Comparison of ENCODE assay signal across 15 mouse cellular contexts in genomic region chr3:34643536-34644115, GRCm38 (mm10). TPM values are rescaled to one million over a fixed set of nuclear protein-coding genes. Genes with fewer than 3 reads are reported as not detected.
DNase-seq lines count a peak whose midpoint lies in the region; ATAC-seq and TF ChIP-seq lines count a peak whose summit lies in the region.
"Had no signal": no experiment of that assay in that cellular context is flagged by ENCODE, and none has a peak within 500 bp of the region (broad histone marks: within the 10 kb centered on the region; RNA-seq: fewer than 3 reads in every experiment).

No protein-coding gene starts in this region.

- H3K4me2 ChIP-seq in forebrain, embryonic 13.5 days: peak overlapping the region; percentile 87
- H3K4me2 ChIP-seq in neural tube, embryonic 12.5 days (replicated peaks): peak overlapping the region; percentile 40
- no peak overlapping the region for H3K4me2 ChIP-seq in kidney, embryonic 14.5 days (replicated peaks; ENCODE audit: low read depth, low read length)

- no peak for TF ChIP-seq POLR2A in thymus, adult 2 months (IDR thresholded peaks at IDR 0.05; ENCODE audit: control insufficient read depth, extremely low read depth, insufficient read depth, low read length, poor library complexity)

- peak overlapping the region; percentile 95 for H3K27ac ChIP-seq in forebrain, embryonic 13.5 days
- no peak overlapping the region for H3K27ac ChIP-seq in limb, embryonic 10.5 days
- no peak overlapping the region for H3K27ac ChIP-seq in neural tube, embryonic 12.5 days
- H3K27ac ChIP-seq in kidney, embryonic 14.5 days (ENCODE audit: low read depth, low read length): no peak overlapping the region
- no peak overlapping the region for H3K27ac ChIP-seq in thymus, adult 2 months (ENCODE audit: control insufficient read depth, insufficient read depth, low read length)

- H3K9me3 ChIP-seq in forebrain, embryonic 13.5 days (replicated peaks): no peaks in the 10 kb centered on the region
- no peaks in the 10 kb centered on the region for H3K9me3 ChIP-seq in limb, embryonic 10.5 days (replicated peaks)
- H3K9me3 ChIP-seq in neural tube, embryonic 12.5 days: no peaks in the 10 kb centered on the region
- H3K9me3 ChIP-seq in kidney, embryonic 14.5 days (ENCODE audit: control insufficient read depth, low read length): no peaks in the 10 kb centered on the region

- H3K36me3 ChIP-seq in forebrain, embryonic 13.5 days (ENCODE audit: poor library complexity, severe bottlenecking): no peaks in the 10 kb centered on the region
- H3K36me3 ChIP-seq in limb, embryonic 10.5 days: no peaks in the 10 kb centered on the region
- H3K36me3 ChIP-seq in neural tube, embryonic 12.5 days: no peaks in the 10 kb centered on the region
- no peaks in the 10 kb centered on the region for H3K36me3 ChIP-seq in kidney, embryonic 14.5 days (ENCODE audit: control insufficient read depth, insufficient read depth, low read length)
- H3K36me3 ChIP-seq in thymus, adult 2 months (ENCODE audit: control insufficient read depth, insufficient read depth, low read length): no peaks in the 10 kb centered on the region

- TF ChIP-seq CTCF in thymus, adult 2 months (IDR thresholded peaks at IDR 0.05; ENCODE audit: borderline replicate concordance, control insufficient read depth, extremely low read depth, insufficient read depth, low read length, poor library complexity): no peak

- H3K4me3 ChIP-seq in forebrain, embryonic 13.5 days: peak overlapping the region; percentile 49
- H3K4me3 ChIP-seq in limb, embryonic 10.5 days: no peak overlapping the region
- no peak overlapping the region for H3K4me3 ChIP-seq in neural tube, embryonic 12.5 days
- no peak overlapping the region for H3K4me3 ChIP-seq in kidney, embryonic 14.5 days (ENCODE audit: low read length)
- no peak overlapping the region for H3K4me3 ChIP-seq in thymus, adult 2 months (ENCODE audit: control insufficient read depth, insufficient read depth, low read length)

- H3K4me1 ChIP-seq in forebrain, embryonic 13.5 days: peaks cover 89% of the 10 kb centered on the region
- peaks cover 19% of the 10 kb centered on the region for H3K4me1 ChIP-seq in limb, embryonic 10.5 days
- H3K4me1 ChIP-seq in neural tube, embryonic 12.5 days: peaks cover 43% of the 10 kb centered on the region
- no peaks in the 10 kb centered on the region for H3K4me1 ChIP-seq in kidney, embryonic 14.5 days (ENCODE audit: control insufficient read depth, insufficient read depth, low read length)
- no peaks in the 10 kb centered on the region for H3K4me1 ChIP-seq in thymus, adult 2 months (replicated peaks; ENCODE audit: control insufficient read depth, insufficient read depth, low read length)

- peak; percentile 55 for DNase-seq in embryo, embryonic 10.5 days (ENCODE audit: low spot score)
- peak; percentile 41 for DNase-seq in limb, embryonic 10.5 days (ENCODE audit: low spot score)
- no peak for DNase-seq in thymus, adult 2 months
- no peak for DNase-seq in layer of hippocampus, adult 18-20 months (ENCODE audit: low spot score in 2 of 2)
- DNase-seq: gastrocnemius, postnatal 25 days; kidney, postnatal 14 days; layer of hippocampus, postnatal 36 days; lung, postnatal 14 days had no signal

- H3K27me3 ChIP-seq in forebrain, embryonic 13.5 days: no peaks in the 10 kb centered on the region
- peaks cover 99% of the 10 kb centered on the region for H3K27me3 ChIP-seq in limb, embryonic 10.5 days (ENCODE audit: low read depth, poor library complexity, severe bottlenecking)
- H3K27me3 ChIP-seq in neural tube, embryonic 12.5 days (replicated peaks): peaks cover 28% of the 10 kb centered on the region
- H3K27me3 ChIP-seq in kidney, embryonic 14.5 days (ENCODE audit: control insufficient read depth, insufficient read depth, low read length): peaks cover 94% of the 10 kb centered on the region
- H3K27me3 ChIP-seq in thymus, adult 2 months (ENCODE audit: control insufficient read depth, insufficient read depth, low read length): peaks cover 9% of the 10 kb centered on the region; the same call in 1 of the 2 replicates

- WGBS in forebrain, embryonic 13.5 days: 5% methylated on average over 15 of the region's 15 CpGs
- WGBS in limb, embryonic 10.5 days: 2% methylated on average over 15 of the region's 15 CpGs
- 11% methylated on average over 15 of the region's 15 CpGs for WGBS in neural tube, embryonic 12.5 days
- 7% methylated on average over 15 of the region's 15 CpGs for WGBS in kidney, embryonic 14.5 days
- WGBS in thymus, adult 2 months: 9% methylated on average over 15 of the region's 15 CpGs

- no peak for ATAC-seq in forebrain, embryonic 13.5 days
- no peak for ATAC-seq in neural tube, embryonic 12.5 days (ENCODE audit: low FRiP score, low read depth)
- ATAC-seq in kidney, embryonic 14.5 days (ENCODE audit: low FRiP score, low TSS enrichment): no peak
- no peak for ATAC-seq in erythroid progenitor cell, adult 5-6 weeks (replicated peaks; ENCODE audit: low FRiP score, poor library complexity, severe bottlenecking)
- ATAC-seq: Patski had no signal

- peak overlapping the region; percentile 84 for H3K9ac ChIP-seq in forebrain, embryonic 13.5 days
- H3K9ac ChIP-seq in neural tube, embryonic 12.5 days: no peak overlapping the region
- no peak overlapping the region for H3K9ac ChIP-seq in kidney, embryonic 14.5 days (ENCODE audit: low read depth, low read length)

RNA-seq across cellular contexts. Expression of gene Sox2, which starts 6.6 kb away (rescaled TPM):
- 41.3 and 48.4 TPM in 2 replicates for polyA plus RNA-seq in forebrain, embryonic 13.5 days (2015; fragmentation: Nextera tagmentation; extraction: Ambion mirVana)
- 0.09 and 0.20 TPM in 2 replicates for polyA plus RNA-seq in limb, embryonic 10.5 days (2016; fragmentation: Nextera tagmentation; extraction: Ambion mirVana)
- polyA plus RNA-seq in neural tube, embryonic 12.5 days (2016; fragmentation: Nextera tagmentation; extraction: Ambion mirVana): 48.0 and 49.7 TPM in 2 replicates
- polyA plus RNA-seq in kidney, embryonic 14.5 days (2014; fragmentation: Nextera tagmentation; extraction: Ambion mirVana): not detected in 2 replicates
- total RNA-seq in erythroid progenitor cell, adult 5-6 weeks (2015; ENCODE audit: low replicate concordance): not detected in 2 replicates
- total RNA-seq in erythroid progenitor cell, adult 5-6 weeks (2017; ENCODE audit: low replicate concordance): not detected in 2 replicates
- polyA plus RNA-seq in thymus, adult 2 months (2012; rRNA removed): 0.08 and 0.19 TPM in 2 replicates
- total RNA-seq in layer of hippocampus, adult 18-20 months (2021): 10 to 100 TPM; 41.6 to 53.0 TPM
- total RNA-seq: common myeloid progenitor, adult 5-6 weeks; gastrocnemius, postnatal 25 days; liver, adult 2 months had no signal
- polyA plus RNA-seq: liver, adult 2 months had no signal

Comparison
In these comparisons a context has a peak if more than half of its experiments do, and no peak if none do; other contexts are left out.
1. DNase-seq: peak in embryo, embryonic 10.5 days (single experiment) and limb, embryonic 10.5 days (single experiment); none in thymus, adult 2 months (single experiment) and layer of hippocampus, adult 18-20 months (0 of 2).
2. RNA of gene Sox2, which starts 6.6 kb away (polyA plus RNA-seq): 41.3 to 48.4 TPM in forebrain, embryonic 13.5 days and 48.0 to 49.7 TPM in neural tube, embryonic 12.5 days; 0.09 to 0.20 TPM in limb, embryonic 10.5 days, 0.08 to 0.19 TPM in thymus, adult 2 months and not detected in kidney, embryonic 14.5 days; every median in the first group is over 10 times any median in the second.